In genomic region chr1:61288185-61288584, GRCm38 (mm10) we compare ENCODE assay signal across 23 mouse cellular contexts.
DNase-seq lines count a peak whose midpoint lies in the region; ATAC-seq lines count a peak whose summit lies in the region.
"Had no signal": no experiment of that assay in that cellular context is flagged by ENCODE, and none has a peak within 500 bp of the region (broad histone marks: within the 10 kb centered on the region; RNA-seq: fewer than 3 reads in every experiment).

No protein-coding gene starts in this region.

- H3K27me3 ChIP-seq in midbrain, embryonic 11.5 days (ENCODE audit: control insufficient read depth, insufficient read depth, low read length): no peaks in the 10 kb centered on the region
- H3K27me3 ChIP-seq in midbrain, embryonic 16.5 days (ENCODE audit: control insufficient read depth, insufficient read depth, low read depth, low read length): no peaks in the 10 kb centered on the region
- no peaks in the 10 kb centered on the region for H3K27me3 ChIP-seq in kidney, embryonic 15.5 days
- H3K27me3 ChIP-seq: CH12.LX had no signal

- no peak overlapping the region for H3K4me3 ChIP-seq in midbrain, embryonic 11.5 days (ENCODE audit: low read depth, low read length)
- no peak overlapping the region for H3K4me3 ChIP-seq in midbrain, embryonic 16.5 days (ENCODE audit: low read depth, low read length)
- H3K4me3 ChIP-seq in kidney, embryonic 15.5 days (replicated peaks): no peak overlapping the region

- H3K4me2 ChIP-seq in midbrain, embryonic 11.5 days: no peak overlapping the region
- no peak overlapping the region for H3K4me2 ChIP-seq in midbrain, embryonic 16.5 days (ENCODE audit: low read length)
- H3K4me2 ChIP-seq in kidney, embryonic 15.5 days: no peak overlapping the region

- no peak for DNase-seq in frontal cortex, postnatal 14 days (ENCODE audit: low spot score in 2 of 2)
- DNase-seq in heart, adult 11 months: peak; percentile 39
- no peak for DNase-seq in heart, postnatal 25 days (ENCODE audit: low spot score)
- DNase-seq in midbrain, embryonic 11.5 days (ENCODE audit: low spot score, missing footprints): peak; percentile 54
- DNase-seq in brain, adult 2 months (ENCODE audit: low read depth, low spot score): peak; percentile 48
- DNase-seq: adrenal gland, adult 2 months; adrenal gland, adult 8-10 months; adrenal gland, postnatal 10 days; adrenal gland, postnatal 14 days; adrenal gland, postnatal 25 days; adrenal gland, postnatal 36 days; B cell, adult 2 months; cerebellum, adult 11 months; cerebellum, adult 11-12 months; cerebellum, adult 18-20 months had no signal

- WGBS in midbrain, embryonic 11.5 days: 82% methylated on average over 3 of the region's 3 CpGs
- WGBS in midbrain, embryonic 16.5 days: 90% methylated on average over 3 of the region's 3 CpGs
- WGBS in kidney, embryonic 15.5 days: 82% methylated on average over 3 of the region's 3 CpGs

- peak; percentile 94 for ATAC-seq in frontal cortex, adult (ENCODE audit: low TSS enrichment)
- ATAC-seq in midbrain, embryonic 11.5 days (ENCODE audit: low FRiP score): no peak
- no peak for ATAC-seq in midbrain, embryonic 16.5 days
- ATAC-seq in kidney, embryonic 15.5 days (replicated peaks; ENCODE audit: low FRiP score): no peak
- ATAC-seq: activated CD4-positive, CD25-positive, alpha-beta regulatory T cell, adult 4 months; CD4-positive, CD25-positive, alpha-beta regulatory T cell, adult 4 months; Patski had no signal

- H3K9ac ChIP-seq in midbrain, embryonic 11.5 days (ENCODE audit: low read length): no peak overlapping the region
- H3K9ac ChIP-seq in midbrain, embryonic 16.5 days (ENCODE audit: low read depth, low read length): no peak overlapping the region
- no peak overlapping the region for H3K9ac ChIP-seq in kidney, embryonic 15.5 days

- H3K9me3 ChIP-seq in midbrain, embryonic 11.5 days (ENCODE audit: control insufficient read depth, low read length): no peaks in the 10 kb centered on the region
- no peaks in the 10 kb centered on the region for H3K9me3 ChIP-seq in midbrain, embryonic 16.5 days (replicated peaks; ENCODE audit: control insufficient read depth, low read length, poor library complexity, severe bottlenecking)
- H3K9me3 ChIP-seq in kidney, embryonic 15.5 days (replicated peaks): no peaks in the 10 kb centered on the region
- H3K9me3 ChIP-seq: G1E had no signal

- no peak overlapping the region for H3K27ac ChIP-seq in midbrain, embryonic 11.5 days (ENCODE audit: low read depth, low read length)
- H3K27ac ChIP-seq in midbrain, embryonic 16.5 days (ENCODE audit: low read length): no peak overlapping the region
- no peak overlapping the region for H3K27ac ChIP-seq in kidney, embryonic 15.5 days

- H3K36me3 ChIP-seq in midbrain, embryonic 11.5 days (ENCODE audit: control insufficient read depth, insufficient read depth, low read length): no peaks in the 10 kb centered on the region
- no peaks in the 10 kb centered on the region for H3K36me3 ChIP-seq in midbrain, embryonic 16.5 days (ENCODE audit: control insufficient read depth, insufficient read depth, low read length)
- H3K36me3 ChIP-seq in kidney, embryonic 15.5 days: no peaks in the 10 kb centered on the region
- H3K36me3 ChIP-seq: G1E had no signal

- intact Hi-C loops in heart, postnatal 25 days (cut with DNase I): no loop called here

- H3K4me1 ChIP-seq in midbrain, embryonic 11.5 days (ENCODE audit: control insufficient read depth, insufficient read depth, low read length): no peaks in the 10 kb centered on the region
- H3K4me1 ChIP-seq in midbrain, embryonic 16.5 days (ENCODE audit: control insufficient read depth, insufficient read depth, low read length): no peaks in the 10 kb centered on the region
- H3K4me1 ChIP-seq in kidney, embryonic 15.5 days: 0 out of 2 replicates have a peak, but pooled peaks cover 2% of the 10 kb centered on the region

Comparison
In these comparisons a context has a peak if more than half of its experiments do, and no peak if none do; other contexts are left out.
1. DNase-seq: peak in heart, adult 11 months (single experiment), midbrain, embryonic 11.5 days (single experiment) and brain, adult 2 months (single experiment); none in frontal cortex, postnatal 14 days (0 of 2) and heart, postnatal 25 days (single experiment).